Mouse (Mus musculus) right cerebral cortex, postnatal 14 days (tissue): Measurements from ENCODE around the gene Tmod2.
"Not testable (repeated sequence)": the region's sequence is repeated elsewhere in the genome, so short reads cannot be mapped to it uniquely, and the experiment has no call there.

ENCODE experiments used
- DNase-seq: peaks from one replicate; pipeline ENCODE4 v3.0.0; 2022

Gene Tmod2

GRCm38 (mm10) chr9:75610571-75611493 lies at the start of gene Tmod2:
Tmod2 (minus strand) TSS chr9:75611325.
- DNase-seq: peak; percentile 78

- DNase-seq: peak; percentile 43
These were observed 49.8 kb upstream of the Tmod2 start for GRCm38 (mm10) chr9:75660917-75661316.

- DNase-seq: not testable (repeated sequence)
These were observed 45.3 kb upstream of the Tmod2 start for GRCm38 (mm10) chr9:75656456-75656855.

GRCm38 (mm10) chr9:75653981-75654911 lies 43.1 kb upstream of the Tmod2 start:
- DNase-seq: no peak

- no peak for DNase-seq
These were observed 34.3 kb upstream of the Tmod2 start for GRCm38 (mm10) chr9:75645405-75645804.

GRCm38 (mm10) chr9:75634226-75634625 lies 23.1 kb upstream of the Tmod2 start:
- DNase-seq: no peak

- DNase-seq: no peak
These were observed 22.5 kb upstream of the Tmod2 start for GRCm38 (mm10) chr9:75633603-75634002.

- DNase-seq: no peak
These were observed 21.8 kb upstream of the Tmod2 start for GRCm38 (mm10) chr9:75632902-75633301.

- no peak for DNase-seq
These were observed 21.0 kb upstream of the Tmod2 start for GRCm38 (mm10) chr9:75632111-75632510.

- DNase-seq: no peak
These were observed 19.8 kb upstream of the Tmod2 start for GRCm38 (mm10) chr9:75630823-75631454.

- no peak for DNase-seq
These were observed 15.1 kb upstream of the Tmod2 start for GRCm38 (mm10) chr9:75626308-75626604.

- DNase-seq: peak; percentile 60
These were observed 14.6 kb upstream of the Tmod2 start, which contains the start of gene Lysmd2 for GRCm38 (mm10) chr9:75625556-75626307. Lysmd2 (plus strand) TSS chr9:75625741.

- no peak for DNase-seq
These were observed 13.9 kb upstream of the Tmod2 start for GRCm38 (mm10) chr9:75624983-75625555.

- no peak for DNase-seq
These were observed 10.3 kb upstream of the Tmod2 start for GRCm38 (mm10) chr9:75621428-75621827.

GRCm38 (mm10) chr9:75619761-75620160 lies 8.6 kb upstream of the Tmod2 start:
- not testable (repeated sequence) for DNase-seq

- DNase-seq: no peak
These were observed 7.8 kb upstream of the Tmod2 start for GRCm38 (mm10) chr9:75618836-75619400.

GRCm38 (mm10) chr9:75616560-75616959 lies 5.4 kb upstream of the Tmod2 start:
- no peak for DNase-seq

- DNase-seq: no peak
These were observed 1.2 kb downstream of the Tmod2 start for GRCm38 (mm10) chr9:75609965-75610364.

- DNase-seq: no peak
These were observed 1.6 kb downstream of the Tmod2 start for GRCm38 (mm10) chr9:75609505-75609904.

- no peak for DNase-seq
These were observed 3.6 kb downstream of the Tmod2 start for GRCm38 (mm10) chr9:75607496-75607895.

GRCm38 (mm10) chr9:75601510-75601909 lies 9.6 kb downstream of the Tmod2 start:
- no peak for DNase-seq
